Mouse (Mus musculus): ENCODE data around the gene Sag. TPM values are rescaled to one million over a fixed set of nuclear protein-coding genes. Genes with fewer than 3 reads are reported as not detected.

Gene Sag
- total RNA-seq, 2 experiments from 2014 or later, result 0.37 to 0.41 TPM

DNA sequence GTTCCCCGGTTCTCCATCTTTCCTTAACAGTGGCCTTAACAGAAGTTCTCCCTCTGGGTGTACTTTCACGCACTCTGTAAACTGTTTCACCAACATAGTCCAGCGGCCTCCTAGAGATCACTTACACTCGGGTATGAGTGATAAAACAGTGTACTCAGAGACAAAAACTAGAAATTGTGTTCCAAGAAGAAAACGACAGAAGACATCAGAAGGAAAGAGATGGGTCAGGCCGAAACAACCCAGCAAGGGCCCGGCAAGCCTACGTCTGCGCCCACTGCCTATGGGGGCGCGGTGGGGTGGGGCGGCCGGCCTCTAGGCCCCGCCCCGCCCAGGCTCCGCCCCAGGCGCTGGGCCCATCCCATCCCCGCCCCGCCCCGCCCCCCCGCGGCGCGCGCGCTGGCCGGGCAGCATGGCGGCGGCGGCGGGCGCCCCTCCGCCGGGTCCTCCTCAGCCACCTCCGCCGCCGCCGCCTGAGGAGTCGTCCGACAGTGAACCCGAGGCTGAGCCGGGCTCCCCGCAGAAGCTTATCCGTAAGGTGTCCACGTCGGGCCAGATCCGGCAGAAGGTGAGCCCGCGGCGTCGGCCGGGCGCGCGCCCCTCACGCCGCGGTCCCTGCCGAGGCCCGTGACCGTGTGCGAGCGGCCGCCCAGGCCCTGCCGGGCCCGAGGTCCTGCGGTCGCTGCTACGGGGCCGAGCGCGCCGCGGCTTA is 49.6 kb downstream of the Sag start, which contains the start of gene Dgkd:
TSS of gene Dgkd (plus strand) at position 396 of the 709 bp plus-strand sequence.
- intact Hi-C loops (cut with DNase I), result loop anchor here (1.0 to 2.0 kb wide), 3 partner anchors 48 to 69 kb away; no protein-coding TSS in a partner anchor
- DNase-seq, result peak; percentile 79 to 83

DNA sequence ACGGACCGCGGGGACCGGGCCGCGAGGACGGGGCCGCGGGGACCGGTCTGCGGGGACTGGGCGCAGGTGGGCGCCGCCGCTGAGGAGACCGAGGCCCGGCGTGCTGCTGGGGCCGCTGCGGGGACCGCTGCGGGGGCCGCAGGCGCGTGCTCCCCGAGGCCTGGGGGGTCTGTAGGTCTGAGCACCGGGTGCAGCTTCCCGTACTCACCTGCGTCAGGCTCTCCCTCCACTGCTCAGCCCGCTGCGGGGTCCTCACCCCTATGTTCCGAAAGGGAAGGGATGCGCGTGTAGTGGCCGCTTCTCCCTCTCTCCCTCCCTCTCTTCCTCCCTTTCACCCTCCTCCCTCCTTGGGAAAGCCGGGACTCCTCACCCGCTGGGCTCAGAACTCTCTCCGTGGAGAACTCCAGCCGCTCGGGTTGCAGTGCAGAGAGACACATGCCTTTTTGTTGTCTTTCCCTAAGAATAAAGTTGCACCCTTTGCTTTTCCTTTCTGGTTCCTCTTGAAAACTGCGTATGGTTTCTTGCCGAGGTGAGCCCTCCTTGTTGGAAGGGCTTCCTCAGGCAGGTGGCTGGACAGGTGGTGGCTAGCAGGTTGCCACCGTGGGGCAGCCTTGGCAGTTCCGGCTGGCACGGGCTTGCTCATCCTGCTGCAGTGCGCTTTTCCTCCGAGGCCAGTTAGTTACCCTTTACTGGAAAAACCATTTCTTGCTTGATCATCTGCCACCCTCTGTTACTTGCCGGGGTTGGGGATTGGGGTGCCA is 50.3 kb downstream of the Sag start:
- peak; percentile 38 to 49 for DNase-seq
- intact Hi-C loops (cut with DNase I), result loop anchor here (1.0 to 2.0 kb wide), 3 partner anchors 47 to 69 kb away; no protein-coding TSS in a partner anchor

DNA sequence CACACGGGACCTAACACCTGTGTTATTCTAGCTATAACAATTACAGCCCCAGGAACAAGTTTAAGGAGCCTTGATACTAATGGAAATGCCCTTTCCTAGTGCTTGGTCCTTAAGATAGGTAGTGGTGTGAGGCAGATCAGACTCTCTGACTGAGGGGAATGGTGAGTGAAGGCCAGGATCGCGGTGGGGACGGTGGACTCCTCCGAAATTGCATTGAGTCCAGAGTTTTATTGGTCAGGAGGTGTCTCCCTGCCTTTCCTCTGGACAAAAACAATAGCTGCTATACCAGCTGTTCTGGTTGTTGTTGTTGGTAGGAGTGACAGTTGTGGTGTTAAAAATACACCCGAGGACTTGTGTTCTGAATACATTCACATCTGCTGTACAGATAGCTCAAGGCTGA is 50.9 kb downstream of the Sag start:
- intact Hi-C loops (cut with DNase I), result no loop called here
- no peak for DNase-seq

DNA sequence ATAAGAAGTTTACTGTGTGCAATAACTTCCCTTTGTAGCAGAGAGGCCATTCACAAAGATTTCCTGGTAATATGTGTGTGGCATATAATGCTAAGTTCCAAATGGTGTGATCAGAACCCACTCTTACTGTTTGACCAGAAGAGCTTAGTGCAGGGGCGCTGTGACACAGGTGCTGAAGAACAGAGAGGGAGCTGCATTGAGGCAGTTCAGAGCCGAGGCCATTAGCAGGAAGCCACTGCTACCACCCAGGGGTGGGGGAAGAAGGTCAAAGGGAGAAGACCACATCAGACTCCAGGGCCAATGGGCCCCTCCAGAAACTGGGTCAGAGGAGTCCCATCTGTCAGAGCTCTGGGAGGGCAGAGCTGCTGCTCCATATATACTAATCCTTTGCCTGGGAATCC is 51.4 kb downstream of the Sag start:
- DNase-seq, result peak in 1 of 2 experiments; percentile 24
- intact Hi-C loops (cut with DNase I), result loop anchor here (1.0 kb wide), 1 partner anchor 24 kb away; no protein-coding TSS in a partner anchor

DNA sequence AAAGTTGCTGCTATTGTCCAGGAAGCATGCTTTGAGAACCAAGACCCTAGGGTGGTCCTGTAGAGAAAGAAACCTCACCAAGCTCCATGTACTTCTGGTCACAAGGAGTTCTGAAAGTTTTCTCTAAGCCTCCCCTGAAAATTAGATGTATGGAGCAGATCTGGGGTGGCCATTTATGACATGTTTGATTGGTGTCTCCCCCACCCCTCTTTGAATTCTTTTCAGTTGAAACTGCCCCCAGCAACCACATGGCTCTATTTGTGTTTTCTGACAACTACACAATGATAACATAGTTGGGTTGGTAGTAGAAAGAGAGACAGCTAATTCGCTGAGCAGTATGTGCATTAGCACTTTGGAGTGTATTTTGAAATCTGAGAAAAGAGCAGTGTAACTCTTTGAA is 52.0 kb downstream of the Sag start:
- DNase-seq, result no peak
- intact Hi-C loops (cut with DNase I), result loop anchor here (1.0 kb wide), 1 partner anchor 24 kb away; no protein-coding TSS in a partner anchor

DNA sequence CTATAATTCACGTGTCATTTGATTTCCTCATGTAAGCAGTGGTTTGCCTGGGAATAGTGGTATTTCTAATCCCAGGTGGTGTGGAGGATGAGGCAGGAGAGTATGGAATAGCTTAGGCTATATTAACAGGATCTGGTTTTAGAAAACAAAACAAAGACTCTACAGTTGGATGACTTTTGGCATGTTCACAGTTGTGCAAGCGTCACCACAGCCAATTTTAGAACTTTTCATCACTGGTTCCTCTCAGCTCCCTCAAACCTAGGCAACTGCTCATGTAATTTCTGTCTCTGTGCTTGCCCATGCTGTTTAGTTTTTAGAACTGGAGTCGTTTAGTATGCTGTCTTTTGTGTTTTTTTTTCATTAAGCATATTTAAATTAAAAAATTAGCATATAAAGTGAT is 53.3 kb downstream of the Sag start:
- DNase-seq, result no peak
- intact Hi-C loops (cut with DNase I), result no loop called here

DNA sequence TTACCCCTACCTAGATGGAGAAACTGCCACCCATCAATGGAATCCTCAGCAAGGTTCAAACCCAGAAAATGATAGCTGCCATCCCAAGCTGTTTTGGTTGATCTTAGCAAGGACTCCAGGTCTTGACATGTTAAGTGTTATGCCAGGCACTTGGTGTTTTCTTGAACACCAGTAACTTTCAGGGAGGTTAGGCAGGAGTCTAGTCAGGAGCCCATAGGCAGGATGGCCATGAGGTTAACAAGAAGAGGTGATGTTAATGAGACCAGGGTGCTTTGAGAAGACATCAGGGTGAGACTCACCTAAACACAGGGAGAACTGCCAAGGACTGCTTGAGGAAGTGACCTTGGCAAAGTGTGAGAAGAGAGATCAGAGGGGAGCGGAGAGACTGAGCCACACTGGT is 54.6 kb downstream of the Sag start:
- DNase-seq, result no peak
- intact Hi-C loops (cut with DNase I), result no loop called here

DNA sequence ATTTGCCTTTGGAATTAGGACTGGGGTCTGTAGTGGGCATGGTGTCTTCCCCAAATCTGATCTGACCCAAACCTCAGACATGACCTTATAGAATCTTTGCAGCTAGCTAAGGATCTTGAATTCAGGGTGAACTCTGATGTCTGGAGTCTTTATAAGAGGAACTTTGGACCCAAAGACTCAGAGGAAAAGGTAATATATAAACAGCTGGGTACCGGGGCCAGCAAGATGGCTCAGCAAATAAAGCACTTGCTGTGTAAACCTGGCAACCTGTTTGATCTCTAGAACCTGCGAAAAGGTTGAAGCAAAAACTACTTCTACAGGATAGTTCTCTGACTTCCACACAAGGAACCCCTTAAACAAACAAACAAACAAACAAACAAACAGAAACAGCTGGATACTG is 55.0 kb downstream of the Sag start:
- intact Hi-C loops (cut with DNase I), result no loop called here
- no peak for DNase-seq

DNA sequence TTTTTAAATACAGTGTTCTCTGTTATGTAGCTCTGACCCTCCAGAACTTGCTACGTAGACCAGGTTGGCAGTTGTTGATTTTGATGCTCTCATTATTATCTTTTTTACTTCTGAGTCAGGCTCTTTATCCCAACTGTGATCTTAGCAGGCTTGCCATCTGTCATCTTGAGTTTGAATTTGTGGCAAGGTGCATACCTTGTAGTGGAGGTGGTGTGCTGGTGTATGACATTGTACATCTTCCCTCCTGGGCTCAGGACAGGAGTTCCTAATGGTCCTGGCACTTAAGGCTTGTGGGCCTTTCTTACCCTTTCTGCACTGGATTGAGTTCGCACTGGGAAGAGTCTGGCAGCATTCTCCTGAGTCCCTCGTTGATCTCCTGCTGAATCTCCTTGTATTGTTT is 60.1 kb downstream of the Sag start:
- intact Hi-C loops (cut with DNase I), result no loop called here
- no peak for DNase-seq

DNA sequence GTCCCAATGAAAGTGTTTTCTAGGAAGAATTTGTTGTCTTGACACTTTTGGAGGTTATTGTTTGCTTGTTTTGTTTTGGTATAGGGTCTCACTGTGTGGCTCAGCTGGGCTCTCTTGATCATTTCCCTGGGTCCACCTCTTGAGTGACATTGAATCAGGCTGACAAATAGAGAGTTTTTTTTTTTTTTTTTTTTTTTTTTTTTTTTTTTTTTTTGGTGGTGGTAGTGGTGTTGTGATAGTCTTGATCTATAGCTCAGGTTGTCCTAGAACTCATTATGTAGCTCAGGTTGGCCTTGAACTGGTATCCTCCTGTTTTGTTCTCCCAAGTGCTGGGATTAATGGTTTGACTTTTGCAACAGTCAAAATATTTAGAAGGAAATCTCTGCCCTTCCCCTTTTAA is 61.4 kb downstream of the Sag start:
- no peak for DNase-seq
- intact Hi-C loops (cut with DNase I), result no loop called here

DNA sequence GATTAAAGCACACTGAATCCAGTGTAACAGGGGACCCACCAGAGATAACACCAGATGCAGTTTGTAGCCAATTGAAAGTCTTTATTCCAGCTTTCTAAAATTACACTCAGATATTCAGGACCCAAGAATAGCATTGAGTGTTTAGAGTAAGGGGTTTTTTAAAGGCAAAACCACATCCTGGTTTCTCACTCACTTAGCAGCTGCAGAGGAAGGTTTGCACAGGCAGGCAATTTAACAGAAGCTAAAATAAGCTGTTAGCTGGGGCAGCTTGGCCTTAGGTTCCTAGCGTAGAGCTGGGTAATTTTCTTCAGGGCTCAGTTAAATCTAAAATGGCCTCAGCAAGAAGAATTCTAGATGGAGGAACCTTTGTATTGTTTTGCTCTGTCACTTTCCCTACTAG is 63.2 kb downstream of the Sag start:
- DNase-seq, result no peak
- intact Hi-C loops (cut with DNase I), result no loop called here

DNA sequence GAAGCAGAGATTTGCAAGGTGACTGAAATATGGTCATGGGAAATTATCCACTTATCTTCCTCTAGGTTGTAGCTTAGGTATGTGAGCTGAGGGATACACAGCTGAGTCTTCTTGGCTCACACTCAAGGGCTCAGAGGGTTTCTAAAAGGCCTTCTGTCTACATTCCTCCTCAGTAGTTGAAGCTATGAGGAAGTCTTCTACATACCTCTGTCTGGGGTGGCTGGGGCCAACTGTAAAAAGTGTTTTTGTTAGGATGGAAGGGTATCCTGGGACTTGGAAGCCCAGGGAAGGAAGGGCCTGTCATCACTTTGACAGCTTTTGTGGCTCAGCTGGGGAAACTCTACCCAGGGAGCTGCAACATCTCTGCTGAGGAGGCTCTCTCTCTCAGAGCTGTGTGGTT is 68.1 kb downstream of the Sag start:
- peak in 1 of 2 experiments; percentile 55 for DNase-seq

DNA sequence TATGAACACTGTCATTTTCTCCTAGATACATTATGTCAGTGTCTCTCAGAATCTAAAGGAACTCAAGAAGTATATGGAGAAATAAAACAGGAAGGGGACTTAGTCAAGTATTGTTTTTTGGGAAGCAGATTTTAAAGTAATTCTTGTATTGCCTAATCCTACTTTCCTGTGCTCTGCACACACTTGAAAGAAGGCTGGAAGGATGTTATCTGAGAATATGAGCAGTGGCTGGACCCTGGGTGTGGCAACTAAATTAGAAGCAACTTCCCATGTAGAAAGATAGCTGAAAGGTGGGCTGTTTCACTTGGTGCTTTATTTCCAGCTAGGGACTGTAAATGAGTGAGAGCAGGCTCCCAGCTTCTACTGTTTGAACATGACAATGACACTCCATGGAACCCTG is 69.6 kb downstream of the Sag start:
- intact Hi-C loops (cut with DNase I), result no loop called here
- DNase-seq, result no peak

More for the DNA sequence above, 68.1 kb downstream of the Sag start:
- intact Hi-C loops (cut with DNase I), result no loop called here

DNA sequence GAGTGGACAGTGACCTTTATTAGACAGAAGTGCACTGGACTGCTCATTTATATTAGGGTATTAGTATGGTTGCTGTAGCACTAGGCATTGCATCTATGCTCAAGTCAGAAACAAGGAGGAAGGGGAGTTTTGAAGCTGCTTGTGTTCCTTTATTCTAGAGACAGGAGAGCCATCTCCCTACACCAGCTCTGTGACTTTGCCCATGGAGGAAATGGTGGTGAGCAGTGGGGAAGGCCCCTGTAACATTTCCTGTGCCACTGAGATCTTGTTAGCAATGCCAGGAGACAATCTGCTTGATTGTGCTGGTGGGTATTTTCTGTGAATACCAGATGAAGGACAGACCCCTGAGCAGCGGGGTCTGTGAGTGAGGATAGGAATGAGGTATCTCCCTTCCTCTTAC is 72.6 kb downstream of the Sag start:
- intact Hi-C loops (cut with DNase I), result no loop called here
- no peak for DNase-seq

DNA sequence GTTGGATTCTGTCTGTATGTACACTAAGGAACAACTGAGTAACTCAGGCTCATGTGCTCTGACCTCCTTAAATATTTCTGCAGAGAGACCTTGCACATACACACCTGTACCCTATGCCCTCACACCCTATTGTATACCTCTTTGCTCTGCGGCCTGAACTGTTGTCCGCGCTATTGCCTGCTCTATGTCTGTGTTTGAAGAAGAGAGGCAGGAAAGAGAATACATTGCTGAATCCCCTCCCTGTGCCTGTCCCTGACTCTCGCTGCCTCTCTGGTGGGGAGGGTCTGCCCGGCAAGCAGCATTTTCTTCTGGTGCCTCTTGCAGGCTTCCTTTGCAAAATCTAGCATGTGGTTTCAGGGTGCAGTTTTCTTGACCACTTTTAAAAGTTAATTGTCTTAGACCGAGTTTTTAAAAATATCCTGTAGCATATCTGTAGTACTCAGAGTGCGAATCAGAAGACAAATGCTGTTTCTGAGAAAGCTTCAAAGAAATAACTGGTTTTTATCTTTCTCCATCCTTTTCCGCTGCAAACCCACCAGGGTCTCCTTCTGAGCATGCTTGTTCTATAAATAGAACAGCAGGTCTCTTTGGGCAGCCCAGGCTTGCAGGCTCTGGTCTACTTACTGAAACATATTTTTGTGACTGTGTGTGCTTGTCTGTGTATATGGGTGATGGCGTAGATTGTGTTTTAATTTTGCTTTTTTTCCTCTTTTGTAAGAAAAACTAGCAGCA is 74.2 kb downstream of the Sag start:
- no peak for DNase-seq
- intact Hi-C loops (cut with DNase I), result no loop called here

DNA sequence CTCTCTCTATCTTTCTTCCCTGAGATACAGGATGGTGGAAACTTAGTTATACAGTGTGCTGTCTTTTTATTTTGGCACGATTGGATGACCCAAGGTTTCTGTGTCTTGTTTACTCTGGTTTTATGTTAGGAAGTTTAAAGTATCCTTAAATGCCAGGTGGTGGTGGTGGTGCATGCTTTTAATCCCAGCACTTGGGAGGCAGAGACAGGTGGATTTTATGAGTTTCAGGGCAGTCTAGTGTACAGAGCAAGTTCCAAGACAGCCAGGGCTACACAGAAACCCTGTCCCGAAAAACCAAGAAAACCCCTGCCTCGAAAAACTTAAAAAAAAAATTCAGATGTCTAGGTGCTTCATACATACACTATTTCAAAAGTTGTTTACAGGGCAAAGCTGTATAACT is 75.6 kb downstream of the Sag start:
- DNase-seq, result no peak
- intact Hi-C loops (cut with DNase I), result loop anchor here (1.0 kb wide), 1 partner anchor 24 kb away; no protein-coding TSS in a partner anchor

DNA sequence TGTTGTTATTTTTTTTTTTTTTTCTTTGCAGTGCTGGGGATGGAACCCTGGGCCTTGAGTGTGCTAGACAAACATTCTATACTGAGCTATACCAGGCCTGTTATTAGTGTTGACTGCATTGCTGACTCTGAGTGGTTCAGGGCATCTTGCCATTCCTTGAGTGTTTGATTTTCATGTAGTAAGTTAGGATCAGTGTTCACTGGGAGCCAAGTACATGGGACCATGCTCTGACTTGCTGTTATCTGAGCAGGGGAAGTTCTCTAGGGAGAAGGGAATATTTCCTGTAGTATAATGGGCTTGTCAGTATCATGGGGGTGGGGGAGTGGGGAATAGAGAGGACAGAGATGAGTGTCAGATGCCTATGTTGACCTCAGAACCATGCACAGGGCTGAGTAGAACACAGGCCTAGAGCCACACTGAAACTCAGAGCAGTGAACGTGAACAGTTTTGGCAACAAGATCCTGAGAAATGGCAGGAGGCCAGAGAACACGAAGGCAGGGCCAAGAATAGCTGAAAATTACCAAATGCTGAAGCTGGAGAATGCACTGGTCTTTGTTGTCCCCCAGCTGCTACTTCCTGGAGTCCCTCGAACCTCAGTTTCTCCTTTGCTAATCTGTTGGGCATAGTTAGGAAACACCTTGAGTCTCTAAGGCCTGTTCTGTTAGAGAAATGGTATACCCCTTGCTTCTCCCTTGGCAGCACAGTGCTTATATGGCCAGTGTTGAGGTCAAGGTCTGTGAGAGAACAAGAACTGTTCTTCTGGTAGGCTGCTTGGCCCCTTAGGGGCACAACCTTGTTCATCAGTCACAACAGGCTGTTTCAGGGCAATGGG is 76.2 kb downstream of the Sag start:
- DNase-seq, result peak; percentile 91 to 93
- intact Hi-C loops (cut with DNase I), result loop anchor here (1.0 to 2.0 kb wide), 2 partner anchors 17 to 24 kb away; no protein-coding TSS in a partner anchor

DNA sequence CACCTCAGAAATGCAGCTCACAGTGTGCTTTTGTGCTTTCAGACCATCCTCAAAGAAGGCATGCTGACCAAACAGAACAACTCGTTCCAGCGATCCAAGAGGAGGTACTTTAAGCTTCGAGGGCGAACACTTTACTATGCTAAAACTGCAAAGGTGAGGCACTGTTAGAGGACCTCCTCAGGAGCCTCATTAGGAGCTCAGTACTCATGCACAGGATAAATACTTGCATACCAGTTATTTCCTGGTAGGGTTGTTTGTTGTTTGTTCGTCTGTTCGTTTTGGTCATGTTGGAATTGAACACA is 76.8 kb downstream of the Sag start:
- DNase-seq, result no peak
- intact Hi-C loops (cut with DNase I), result loop anchor here (2.0 kb wide), 1 partner anchor 17 kb away; no protein-coding TSS in a partner anchor

DNA sequence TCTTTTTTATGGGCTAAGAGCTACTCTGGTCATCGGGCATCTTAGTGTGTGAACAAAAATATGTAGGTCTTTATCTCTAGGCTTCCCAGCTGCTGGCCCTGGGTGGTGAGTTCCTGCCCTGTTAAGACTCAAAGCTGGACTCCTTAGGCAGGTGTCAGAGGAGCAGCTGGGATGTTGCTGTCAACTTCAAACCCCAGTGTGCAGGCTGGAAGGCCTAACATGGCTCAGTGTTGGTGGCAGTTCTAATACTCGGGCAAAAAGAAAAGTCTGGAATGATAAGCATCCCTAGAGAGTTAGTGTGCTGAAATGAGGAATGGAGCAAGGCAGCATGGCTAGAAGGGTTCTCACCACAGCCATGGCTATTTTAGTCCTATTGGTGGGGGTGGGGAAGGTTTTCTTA is 77.4 kb downstream of the Sag start:
- peak; percentile 59 to 70 for DNase-seq
- intact Hi-C loops (cut with DNase I), result loop anchor here (2.0 kb wide), 1 partner anchor 16 kb away; no protein-coding TSS in a partner anchor

DNA sequence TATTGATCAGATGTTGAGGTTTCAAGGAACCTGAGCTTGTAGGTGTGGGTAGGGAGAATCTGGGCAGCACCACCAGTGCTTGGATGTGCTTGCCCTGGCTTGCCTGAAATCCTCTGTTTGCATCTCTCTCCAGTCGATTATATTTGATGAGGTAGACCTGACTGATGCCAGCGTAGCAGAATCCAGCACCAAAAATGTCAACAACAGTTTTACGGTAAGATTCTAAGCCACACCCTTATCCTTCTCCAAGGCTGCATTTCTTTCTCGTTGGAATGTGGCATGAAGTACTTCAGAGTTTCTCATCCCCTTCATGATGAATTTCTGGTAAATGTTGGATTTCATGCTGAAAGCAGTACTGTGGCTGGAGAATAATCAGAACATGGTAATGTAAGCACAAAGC is 78.2 kb downstream of the Sag start:
- DNase-seq, result no peak
- intact Hi-C loops (cut with DNase I), result loop anchor here (2.0 kb wide), 1 partner anchor 15 kb away; no protein-coding TSS in a partner anchor

All from heart, postnatal 10 days (tissue).